Mouse (Mus musculus) mesoderm, embryonic 11.5 days (tissue): ENCODE data around the gene Ddx21.
A peak's percentile ranks its signal among the peaks of the same experiment; 100 is the strongest.

Experiments
- DNase-seq: peaks from one replicate; pipeline ENCODE4 v3.0.0-alpha.2; 2012; ENCODE audit warnings: low read depth, low spot score

Ddx21 gene

DNA sequence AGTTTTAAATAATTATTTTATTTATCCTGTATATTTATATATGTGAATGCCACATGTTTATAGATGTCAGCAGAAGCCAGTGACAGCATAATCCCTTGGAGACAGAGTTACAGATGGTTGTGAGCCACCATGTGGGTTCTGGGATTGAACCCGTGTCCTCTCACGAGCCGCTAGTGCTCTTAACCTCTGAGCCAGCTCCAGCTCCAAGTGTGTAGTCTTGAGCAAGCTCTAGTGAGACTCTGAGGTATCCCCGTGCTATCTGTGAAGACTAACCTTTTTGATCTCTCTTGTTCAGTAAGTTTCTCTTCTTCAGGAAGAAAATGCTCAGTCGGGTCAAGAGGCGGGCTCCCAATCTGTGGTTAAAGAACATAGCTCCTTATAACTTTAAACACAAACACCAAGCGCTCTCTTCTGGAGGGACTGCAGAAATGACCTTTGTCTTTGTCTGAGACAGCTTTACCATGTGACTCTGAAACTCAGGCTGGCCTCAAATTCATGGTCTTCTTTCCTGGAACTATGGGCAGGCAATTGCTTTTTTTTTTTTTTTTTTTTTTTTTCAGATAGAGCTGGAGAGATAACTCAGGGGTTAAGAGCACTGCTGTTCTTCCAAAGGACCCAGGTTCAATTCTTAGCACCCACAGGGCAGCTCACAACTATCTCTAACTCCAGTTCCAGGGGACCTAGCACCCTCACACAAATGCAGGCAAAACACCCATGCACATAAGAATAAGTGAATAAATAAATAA lies 31.8 kb downstream of the Ddx21 start:
- no peak for DNase-seq

- no peak for DNase-seq
Measured at GRCm38 (mm10) chr10:62568861-62569260, 33.2 kb downstream of the Ddx21 start.

DNA sequence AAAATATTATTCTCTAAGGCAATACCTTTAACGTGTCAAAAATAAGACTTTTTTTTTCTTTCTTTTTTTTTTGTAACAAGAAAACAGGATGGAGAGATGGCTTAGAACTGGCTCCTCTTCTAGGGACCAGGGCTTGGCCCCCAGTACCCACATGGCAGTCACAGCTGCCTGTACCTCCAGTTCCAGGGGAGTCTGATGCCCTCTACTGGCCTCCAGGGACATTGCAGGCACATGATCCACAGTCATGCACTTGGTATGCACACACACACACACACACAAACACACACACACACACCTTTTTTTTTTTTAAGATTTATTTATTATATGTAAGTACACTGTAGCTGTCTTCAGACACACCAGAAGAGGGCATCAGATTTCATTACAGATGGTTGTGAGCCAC lies 44.3 kb downstream of the Ddx21 start:
- peak; percentile 23 for DNase-seq

DNA sequence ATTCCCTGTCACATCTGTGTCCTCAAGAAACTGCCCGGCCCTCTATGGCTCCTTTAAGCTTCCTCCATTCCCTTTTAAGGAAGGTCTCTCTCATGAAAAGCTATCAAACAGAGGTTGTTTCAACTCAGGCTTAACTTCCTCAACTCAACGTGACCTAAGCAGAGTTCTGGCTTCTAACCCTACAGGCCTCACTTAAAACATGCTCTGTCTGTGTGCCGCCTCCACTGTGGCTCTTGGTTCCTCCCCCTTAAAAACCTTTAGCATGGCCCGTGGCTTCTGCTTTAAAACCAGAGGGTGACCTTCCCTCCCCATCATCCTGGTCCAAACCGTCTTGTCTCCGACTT lies 45.6 kb downstream of the Ddx21 start:
- DNase-seq: no peak

DNA sequence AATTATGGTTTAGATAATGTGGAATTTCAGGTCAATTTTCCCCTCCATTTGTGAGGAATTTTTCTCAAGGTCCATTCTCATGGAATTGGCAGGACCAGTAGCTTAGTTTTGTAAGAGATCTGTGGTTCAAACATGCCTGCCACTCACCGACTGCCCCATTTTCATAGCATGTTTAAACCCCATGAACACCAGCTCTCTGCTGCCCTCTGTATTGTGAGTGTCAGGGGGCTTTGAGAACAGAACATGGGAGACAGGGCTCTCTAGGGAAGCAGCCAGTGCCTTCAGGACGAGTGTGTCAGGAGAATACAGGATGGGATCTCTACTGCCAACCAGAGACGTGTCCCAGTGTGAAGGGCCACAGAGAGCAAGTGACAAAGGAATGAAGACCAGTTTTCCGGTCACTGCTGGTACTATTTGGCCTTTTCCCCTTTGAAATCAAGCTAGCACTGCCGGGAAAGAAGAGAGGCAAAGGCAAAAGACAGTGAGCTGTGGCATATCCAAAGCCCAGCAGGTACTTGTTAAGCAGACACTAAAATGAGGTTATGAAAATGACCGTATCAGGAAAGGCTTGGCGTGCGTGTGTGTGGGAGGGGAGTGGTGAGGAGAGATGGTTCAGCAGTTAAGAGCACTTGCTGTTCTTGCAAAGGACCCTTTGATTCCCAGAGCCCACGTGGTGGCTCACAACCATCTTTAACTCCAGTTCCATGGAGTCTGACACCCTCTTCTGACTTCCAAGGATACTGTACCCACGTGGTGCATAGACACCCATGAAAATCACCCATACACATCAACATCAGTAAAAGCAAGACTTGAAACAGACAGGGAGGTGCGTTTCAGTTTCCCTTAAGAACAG lies 46.1 kb downstream of the Ddx21 start:
- no peak for DNase-seq

DNA sequence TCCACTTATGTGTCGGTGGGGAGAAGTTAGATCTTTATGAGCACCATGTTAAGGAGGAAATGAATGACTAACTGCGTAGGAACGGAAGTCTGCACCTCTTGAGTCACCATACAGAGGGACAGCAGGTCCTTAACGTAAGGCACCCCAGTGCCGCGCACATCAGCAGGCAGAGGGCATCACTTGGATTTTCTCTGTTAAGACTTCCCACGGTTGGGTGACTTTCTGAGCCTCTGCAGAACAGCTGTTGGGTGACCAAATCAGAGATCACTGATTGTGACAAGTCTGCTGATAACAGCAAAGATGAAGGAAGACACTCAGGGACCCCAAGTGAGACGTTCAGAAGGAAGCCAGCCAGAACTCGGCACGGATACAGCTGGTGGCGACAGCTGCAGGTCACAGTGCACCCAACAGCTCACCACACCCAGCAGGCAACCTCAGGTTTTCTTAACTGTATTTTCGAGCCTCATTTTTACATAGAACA lies 48.4 kb downstream of the Ddx21 start:
- no peak for DNase-seq

GRCm38 (mm10) chr10:62550787-62551300 lies 51.2 kb downstream of the Ddx21 start:
- DNase-seq: no peak

DNA sequence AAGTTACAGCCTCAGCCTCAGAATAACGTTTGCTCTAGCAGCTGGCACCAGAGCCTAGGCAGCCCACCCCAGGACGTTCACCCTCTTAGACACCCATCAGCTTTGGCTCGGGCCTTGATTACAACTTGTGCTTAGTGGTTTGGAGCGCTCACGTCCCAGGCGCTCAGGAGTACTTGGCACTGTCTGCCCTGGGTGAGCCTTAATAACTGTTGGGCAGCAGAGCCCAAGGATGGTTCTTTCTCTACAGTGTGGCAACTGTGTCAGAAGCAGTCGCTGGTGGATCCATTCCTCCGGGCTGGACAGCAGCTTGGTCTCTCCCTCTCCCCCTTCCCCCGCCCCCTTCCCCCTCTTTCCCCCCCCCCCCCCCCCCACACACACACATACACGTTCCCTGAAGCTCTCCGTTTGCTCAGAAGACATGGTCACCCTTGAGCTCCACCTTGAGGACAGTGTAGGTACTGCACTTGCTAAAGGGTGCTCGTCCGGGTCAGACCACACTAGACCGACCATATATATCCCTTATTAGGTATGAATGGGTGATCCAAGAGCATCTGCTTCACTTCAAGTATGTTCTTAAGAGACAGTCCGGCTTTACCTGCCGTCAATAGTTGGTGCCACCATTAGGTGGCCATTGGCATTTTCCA lies 52.4 kb downstream of the Ddx21 start:
- peak; percentile 79 for DNase-seq

GRCm38 (mm10) chr10:62546441-62546840 lies 55.6 kb downstream of the Ddx21 start:
- no peak for DNase-seq

- no peak for DNase-seq
Measured at GRCm38 (mm10) chr10:62545759-62546158, 56.3 kb downstream of the Ddx21 start.

DNA sequence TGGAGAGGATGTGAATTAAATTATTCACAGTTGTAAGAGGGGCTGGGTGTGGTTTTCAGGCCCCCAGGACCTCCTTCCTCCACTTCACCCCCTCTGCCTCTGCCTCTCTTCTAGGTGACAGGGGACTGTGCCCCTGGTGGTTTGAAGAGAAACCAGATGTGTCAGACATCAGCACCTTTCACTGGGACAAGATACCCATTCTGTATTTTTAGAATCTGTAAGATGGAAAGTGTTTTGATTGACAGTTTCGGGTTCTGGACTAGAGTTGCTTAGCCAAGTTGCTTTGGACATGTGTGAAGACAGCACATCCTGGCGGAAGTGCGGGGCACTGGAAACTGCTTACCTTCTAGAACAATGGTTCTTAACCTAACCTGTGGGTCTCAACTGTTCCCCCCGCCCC lies 57.8 kb downstream of the Ddx21 start:
- no peak for DNase-seq

DNA sequence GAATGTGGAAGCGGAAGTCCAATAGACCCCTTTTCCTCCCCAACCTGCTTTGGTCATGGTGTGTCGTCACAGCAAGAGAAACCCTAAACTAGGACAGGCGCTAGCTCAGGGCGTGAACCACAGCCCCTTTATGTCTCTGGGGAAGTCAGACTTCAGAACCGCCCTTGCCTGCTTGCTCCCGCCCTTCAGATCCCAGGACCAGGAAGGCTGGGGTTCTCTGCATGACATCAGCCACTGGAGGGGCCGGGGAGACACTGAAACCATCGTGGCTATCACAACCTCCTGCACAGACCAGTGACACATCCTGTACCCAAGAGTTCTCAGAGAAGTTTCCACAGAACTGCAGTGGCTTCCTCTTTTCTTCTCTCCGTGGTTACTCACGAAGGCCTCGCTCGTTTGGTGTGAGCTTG lies 58.7 kb downstream of the Ddx21 start:
- no peak for DNase-seq

DNA sequence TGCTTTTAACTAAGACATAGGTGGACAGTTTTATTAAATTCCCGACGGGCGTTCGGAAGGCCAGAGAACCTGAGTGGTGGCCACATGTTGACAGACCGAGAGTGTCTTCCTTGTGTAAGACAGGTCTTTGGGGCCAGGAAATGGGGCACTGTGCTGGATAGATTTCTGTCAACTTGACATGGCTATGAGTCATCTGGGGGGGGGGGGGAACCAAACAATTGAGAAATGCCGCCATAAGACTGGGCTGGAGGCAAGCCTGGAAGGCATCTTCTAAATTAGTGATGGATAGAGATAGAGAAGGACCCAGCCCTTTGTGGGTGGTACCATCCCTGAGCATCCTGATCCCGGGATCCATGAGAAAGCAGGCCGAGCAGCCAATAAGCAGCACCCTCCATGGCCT lies 59.2 kb downstream of the Ddx21 start:
- DNase-seq: no peak

DNA sequence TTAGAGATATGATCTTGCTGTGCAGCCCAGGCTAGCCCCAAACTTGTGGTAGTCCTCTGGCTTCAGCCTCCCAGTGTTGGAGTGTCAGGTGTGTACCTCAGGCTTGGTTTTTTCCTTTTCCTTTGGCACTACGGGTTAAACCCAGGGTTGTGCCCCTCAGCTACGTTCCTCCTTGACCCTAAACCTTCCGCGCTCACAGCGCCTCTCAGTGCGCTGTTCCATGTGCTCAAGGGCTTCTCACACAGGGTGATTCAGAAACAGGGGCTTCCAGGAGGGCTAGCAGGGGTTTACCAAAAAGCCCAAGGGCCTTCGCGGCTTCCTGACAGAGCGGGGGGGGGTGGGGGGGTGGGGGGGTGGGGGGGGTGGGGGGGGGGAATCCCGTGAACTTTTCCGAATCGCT lies 59.6 kb downstream of the Ddx21 start:
- no peak for DNase-seq

- no peak for DNase-seq
Measured at GRCm38 (mm10) chr10:62541499-62541898, 60.6 kb downstream of the Ddx21 start.

DNA sequence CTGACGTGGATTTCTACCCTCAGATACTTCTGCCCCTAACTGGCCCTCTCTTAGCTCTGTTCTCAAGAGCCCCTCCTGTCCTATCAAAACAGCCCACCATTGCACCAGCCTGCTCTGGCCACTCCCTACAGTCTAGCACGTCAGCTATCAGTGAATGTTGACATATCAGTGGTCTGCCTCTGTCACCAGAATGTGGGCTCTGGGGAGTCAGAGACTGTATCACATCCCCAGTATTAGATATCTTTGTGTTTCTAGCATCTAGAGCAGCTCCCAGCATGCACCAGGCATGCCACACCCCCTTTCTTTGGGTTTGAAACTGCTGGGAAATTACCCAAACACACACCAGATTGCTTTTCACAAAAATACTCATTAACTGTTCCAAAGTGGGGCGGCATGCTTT lies 61.3 kb downstream of the Ddx21 start:
- no peak for DNase-seq

DNA sequence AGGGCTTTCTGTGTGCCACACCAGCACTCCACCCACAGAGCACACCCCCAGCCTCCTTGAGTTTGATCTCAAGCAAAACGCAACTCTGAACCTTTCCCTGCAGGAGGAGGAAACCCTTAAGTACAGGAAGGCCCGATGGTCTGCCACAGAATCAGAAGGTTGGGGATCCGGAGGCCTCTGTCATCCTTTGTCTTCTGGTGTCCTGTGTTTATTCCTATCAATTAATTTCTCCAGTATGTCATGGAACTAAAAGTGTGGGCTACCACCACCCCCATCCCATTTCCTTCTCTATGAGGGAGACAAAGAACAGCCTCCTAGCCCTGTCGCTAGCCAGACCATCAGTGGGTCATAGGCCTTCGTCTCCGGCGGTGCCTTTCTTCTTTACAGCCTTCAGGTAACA lies 67.6 kb downstream of the Ddx21 start:
- no peak for DNase-seq

- DNase-seq: no peak
Measured at GRCm38 (mm10) chr10:62532832-62533231, 69.2 kb downstream of the Ddx21 start.
